Mouse (Mus musculus): ENCODE measurements around the gene Prex1.

Prex1 gene

DNA sequence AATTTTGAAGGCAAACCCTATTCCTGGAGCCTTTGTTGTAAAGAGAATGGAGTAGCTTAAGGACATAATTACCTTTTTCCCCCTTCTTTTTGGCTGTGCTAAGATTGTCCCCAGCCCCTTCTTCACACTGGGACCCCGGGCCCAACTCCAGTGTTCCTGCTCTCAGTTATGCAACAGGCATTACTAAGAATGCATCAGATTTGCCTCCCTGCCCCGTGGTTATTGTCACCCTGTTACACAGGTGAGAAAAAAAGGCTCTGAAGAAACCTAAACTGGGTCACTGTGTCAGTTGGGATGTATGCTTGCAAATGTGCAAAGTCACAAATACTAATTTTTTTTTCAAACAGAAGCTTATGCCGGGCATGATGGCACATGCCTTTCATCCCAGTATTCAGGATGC lies 6.8 kb upstream of the Prex1 start:
- no peak for DNase-seq (ENCODE audit: low spot score)

DNA sequence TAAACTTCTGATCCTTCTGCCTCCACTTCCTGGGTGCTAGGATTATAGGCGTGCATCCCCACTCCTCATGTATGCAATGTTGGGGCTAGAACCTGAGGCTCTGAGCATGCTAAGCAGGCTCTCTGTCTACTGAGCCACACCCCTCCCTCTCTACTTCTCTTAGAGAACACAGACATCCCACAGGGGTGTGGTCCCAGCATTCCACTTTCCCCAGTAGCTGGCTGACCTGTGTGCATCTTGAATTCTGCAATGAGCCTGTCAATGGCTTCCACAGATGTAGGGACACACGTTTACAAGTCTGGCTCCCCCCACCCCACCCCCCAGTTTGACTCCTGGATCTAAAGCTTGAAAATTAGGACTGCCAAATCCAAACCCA lies 6.3 kb upstream of the Prex1 start:
- DNase-seq (ENCODE audit: low spot score): no peak

DNA sequence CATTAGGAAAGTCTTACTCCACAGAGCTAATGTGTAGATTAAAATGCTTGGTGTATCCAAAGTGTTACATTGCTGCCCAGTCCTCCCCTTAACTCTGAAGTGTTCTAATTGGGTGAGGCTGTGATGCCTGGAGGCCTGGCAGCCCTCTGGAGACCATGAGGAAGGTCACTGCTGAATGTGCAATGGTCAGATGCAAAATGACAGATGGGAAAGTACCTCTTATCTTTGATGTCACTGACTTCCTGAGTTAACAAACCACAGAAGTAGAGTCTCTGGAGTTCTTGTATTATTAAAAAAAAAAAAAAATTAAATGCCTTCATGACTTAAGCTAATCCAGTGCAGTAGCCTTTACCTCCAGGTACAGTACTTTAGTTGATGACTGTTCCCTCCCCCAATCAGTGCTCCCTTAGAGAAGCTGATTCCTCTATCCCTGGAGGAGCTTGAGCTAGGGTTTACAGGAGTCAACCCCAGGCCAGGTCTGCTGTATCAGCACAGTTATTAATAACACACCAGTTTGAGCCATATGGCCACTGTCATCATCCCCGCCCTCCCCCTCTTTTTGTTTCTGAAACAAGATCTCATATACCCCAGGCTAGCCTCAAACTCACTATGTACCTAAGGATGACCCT lies 5.8 kb upstream of the Prex1 start:
- no peak for DNase-seq (ENCODE audit: low spot score)

DNA sequence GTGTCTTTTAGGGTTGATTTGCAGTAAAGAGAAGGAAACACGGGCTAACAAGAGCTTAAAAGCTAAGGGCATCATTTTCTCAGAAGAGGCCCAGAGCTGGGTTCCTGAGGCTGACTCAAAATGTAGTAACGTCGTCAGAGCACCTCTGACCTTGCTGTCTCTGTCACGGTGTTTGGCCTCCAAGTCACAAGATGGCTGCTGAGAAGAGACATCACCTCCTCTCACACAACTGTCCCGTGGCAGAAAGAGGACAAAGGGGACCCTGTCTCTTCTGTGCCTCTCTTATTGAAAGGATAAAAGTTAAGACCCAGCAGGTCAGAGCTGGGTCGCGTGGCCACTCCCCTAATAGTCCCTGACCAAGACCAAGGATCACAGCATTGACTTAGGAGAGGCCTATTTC lies 2.4 kb upstream of the Prex1 start:
- no peak for DNase-seq (ENCODE audit: low spot score)

DNA sequence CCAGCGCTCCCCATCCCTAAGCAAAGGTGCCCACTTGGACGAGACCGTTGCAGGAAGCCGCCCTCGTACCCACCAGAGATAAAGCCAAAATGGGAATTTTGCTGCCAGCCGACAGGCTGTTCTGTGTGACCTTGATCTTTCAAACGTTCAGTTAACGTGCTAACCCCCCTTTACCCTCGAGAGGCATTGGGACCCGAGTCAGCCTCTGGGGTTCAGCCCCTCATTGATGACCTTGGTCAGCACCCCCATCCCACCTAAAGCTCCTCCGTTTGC lies 731 bp upstream of the Prex1 start:
- DNase-seq (ENCODE audit: low spot score): no peak

DNA sequence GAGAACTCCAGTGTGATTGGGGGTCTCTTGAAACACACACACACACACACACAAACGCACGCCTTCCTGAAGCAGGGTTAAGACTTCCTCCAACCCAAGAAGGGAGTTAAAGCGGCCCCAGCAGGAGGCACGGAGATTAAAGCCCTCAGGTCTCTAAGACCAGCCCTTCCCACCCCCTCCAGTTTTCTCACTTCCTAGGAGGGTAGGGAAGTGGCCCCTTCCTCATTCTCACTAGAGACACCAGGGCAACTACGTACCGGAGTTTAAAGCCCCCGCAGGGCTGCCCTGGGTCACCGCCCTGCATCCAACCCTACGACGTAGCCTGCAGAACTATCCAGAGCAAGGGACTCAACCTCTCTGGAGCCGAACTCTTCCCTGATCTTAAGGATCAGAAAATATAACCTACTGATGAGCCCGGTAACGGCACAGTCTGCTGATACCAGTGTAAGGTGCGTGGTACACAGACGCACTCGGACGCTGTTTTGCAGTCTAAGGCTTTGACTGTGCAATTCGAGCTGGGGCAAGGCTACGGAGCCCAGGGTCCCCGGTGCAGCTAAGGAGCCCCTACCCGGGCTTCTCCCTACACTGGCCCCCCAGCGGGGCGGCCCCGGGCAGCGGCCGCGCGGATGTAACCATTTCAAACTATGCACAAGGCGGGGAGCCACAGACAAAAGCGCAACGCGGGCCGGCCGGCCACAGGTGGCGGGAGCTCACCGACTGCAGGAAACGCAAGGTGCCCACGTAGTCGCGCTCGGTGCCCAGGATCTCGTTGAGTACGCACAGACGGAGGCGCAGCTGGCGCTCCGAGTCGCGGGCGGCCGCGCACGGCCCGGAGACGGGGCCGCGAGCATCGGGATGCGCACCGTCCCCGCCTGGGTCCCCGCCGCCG lies 587 bp downstream of the Prex1 start:
- DNase-seq (ENCODE audit: low spot score): peak; percentile 21

DNA sequence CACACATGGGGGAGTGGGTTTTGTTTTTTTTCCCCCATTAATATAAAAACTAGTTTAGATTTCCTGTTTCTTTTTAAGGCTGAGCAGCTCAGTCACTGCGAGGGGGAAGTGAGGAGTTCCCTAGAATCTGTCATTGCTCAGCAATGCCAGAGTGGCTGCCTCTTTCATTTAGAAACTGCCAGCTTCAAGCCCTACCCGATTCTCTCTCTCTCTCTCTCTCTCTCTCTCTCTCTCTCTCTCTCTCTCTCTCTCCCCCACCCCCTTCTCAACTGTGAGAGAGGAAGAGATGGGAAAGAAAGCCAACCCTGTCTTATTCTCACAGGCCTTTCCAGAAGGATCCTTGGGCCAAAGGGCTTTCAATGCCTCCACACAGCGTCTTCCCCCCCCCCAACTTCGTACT lies 1.3 kb downstream of the Prex1 start:
- DNase-seq (ENCODE audit: low spot score): no peak

DNA sequence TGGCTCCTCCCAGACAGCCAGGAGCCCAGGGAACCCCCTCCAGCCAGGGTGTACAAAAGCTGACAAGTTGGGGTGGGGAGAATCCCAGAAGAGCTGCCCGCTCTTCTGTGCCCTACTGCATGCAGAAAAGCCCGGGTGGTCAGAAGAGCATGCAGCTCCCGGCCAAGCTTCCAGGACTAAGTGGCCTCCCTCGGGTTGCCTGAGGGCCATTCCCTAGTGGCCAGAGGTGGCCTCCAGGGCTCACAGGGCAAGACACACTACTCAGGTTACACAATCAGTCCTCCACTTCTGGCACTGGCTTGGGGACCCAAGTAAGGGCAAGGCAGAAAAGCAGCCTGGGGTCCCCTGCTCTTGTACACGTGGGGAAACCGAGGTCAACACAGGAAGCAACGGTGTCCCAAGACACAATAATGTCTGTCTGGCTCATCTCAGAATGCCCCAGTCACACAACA lies 1.9 kb downstream of the Prex1 start:
- no peak for DNase-seq (ENCODE audit: low spot score)

DNA sequence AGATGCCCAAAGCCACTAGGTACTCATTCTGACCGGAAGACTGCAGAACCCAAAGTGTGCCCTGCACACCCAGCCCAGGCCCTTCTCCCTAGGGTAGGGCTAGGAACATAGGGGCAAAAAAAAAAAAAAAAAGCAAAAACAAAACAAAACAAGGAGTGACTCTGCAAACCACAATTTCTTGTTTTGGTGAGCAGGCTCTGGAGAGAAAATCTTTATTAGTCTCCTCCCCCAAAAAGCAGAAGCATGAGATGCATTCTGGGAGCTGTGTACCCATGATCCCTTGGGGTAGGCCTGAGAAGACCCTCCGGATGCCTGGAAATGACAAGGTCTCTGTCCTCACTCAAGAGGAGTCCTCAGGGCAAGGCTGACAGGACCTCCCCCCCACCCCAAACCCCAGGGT lies 3.7 kb downstream of the Prex1 start:
- no peak for DNase-seq (ENCODE audit: low spot score)

DNA sequence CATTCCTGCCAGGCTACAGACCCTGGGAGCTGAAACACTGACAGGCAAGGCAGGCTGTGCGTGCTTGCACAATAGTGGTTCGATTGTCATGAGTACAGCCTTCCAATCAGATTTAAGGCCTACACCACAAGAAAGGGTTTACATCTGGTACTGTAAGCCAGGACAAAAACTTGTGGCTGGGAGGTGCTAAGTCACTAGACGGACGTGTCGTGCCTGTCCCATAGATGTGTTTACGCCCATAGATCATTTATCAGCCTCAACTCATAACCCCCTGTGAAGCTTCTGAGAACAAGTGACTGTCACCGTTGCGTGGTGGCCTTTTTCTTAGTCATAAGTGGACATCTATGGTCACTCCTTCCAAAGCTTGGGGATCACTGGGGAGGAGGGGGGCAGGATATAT lies 5.3 kb downstream of the Prex1 start:
- DNase-seq (ENCODE audit: low spot score): no peak

DNA sequence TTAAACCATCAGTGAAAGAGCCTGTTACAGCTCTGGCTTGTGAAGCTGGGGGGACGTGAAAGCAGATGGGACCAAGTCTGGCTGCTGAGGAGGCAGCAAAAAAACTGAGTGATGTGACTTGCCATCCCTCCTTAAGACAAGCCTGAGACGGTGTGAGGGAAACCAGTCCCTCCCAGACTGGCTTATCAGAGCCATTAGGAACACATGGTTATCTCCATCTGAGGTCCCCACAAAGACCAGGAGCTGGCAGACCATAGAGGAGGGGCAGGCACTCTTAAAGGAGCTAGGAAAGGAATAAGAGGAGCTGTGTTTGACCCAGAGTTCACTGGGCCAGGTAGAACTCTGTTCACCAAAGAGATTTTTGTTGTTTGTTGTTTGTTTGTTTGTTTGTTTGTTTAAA lies 7.1 kb downstream of the Prex1 start:
- no peak for DNase-seq (ENCODE audit: low spot score)

DNA sequence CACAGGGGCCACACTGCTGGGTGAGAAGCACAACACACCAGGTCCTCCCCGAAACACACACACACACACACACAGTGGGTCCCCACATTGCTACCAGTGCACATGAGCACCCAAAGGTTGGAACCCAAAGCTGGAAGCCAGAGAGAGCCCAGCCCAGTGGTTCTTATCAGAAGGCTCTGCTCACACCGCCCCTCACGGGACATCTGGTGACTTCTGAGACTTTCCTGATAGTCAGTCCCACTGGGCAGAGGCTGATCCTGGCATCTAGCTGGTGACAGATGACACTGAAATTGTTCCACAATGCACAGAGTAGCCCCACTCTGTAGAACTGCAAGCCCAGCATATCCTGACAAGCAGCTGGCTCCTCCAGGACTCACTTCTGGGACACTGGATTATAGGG lies 10.1 kb downstream of the Prex1 start:
- DNase-seq (ENCODE audit: low spot score): no peak

DNA sequence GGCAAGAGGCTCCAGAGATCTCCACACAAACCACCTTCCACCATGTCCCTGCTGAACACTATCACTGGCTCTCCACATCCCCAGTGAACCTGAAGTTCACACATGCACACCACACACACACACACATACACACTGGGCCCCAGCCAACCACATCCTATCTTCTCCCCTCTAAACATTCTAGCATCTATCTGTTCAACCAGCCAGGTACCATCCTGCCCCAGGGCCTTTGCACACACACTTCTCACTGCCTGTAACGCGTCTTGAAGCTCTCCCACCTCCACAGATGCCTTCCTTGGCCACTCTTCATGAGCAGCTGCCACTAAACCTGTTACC lies 11.6 kb downstream of the Prex1 start:
- no peak for DNase-seq (ENCODE audit: low spot score)

DNA sequence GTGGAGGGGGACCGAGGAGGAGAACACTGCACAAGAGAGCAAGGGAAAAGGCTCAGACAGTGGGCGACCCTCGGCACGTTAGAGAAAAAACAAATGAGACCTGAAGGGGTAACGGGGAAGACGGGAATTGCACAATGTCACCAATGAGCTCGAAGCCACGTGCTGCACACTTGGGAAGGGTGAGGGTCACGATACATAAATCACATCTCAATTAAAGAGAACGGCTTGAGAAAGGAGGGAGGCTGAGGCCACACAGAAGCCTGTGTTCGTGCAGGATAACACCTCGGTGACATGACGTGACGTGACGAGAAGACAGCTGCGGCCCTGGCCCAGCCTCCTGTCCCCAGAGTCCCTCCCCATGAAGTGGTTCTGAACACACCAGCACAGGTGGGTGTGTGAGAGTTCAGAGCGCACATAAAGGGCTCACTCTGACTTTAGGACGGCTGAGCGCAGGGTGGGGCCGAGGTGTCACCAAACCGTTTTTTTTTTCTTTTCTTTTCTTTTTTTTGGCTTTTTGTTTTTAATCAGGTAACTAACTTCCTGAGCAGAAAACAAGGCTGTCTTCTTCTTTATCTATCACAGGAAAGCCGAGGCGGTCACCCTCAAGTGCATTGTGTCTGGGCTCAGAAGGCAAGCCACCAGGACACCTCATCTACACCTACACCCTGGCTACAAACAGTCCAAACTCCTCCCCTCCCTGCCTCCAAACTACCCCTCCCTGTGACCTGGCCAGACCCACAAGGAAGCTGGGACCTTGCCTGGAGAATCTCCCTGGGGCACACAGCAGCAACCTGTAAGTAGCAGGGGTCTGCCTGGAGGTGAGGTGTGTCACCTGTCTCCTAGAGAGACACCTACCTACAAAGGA lies 12.2 kb downstream of the Prex1 start:
- DNase-seq (ENCODE audit: low spot score): no peak

DNA sequence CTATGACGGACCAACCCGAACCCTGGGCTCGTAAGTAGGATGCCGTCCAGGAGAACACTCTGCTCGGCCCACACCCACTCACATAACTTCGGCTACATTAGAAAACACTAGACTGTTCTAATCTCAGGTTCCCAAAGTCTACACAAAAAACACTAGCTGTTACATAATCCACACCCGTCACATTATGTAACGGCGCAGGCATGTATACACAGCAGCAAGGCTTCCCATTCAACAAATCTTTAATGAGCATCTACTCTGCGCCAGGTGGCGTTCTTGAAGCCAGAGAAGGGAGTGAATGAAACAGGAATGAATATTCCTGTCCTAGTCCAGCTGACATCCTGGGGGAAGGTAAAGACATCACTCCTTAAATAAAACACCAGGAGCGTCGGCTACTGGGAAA lies 12.9 kb downstream of the Prex1 start:
- no peak for DNase-seq (ENCODE audit: low spot score)

DNA sequence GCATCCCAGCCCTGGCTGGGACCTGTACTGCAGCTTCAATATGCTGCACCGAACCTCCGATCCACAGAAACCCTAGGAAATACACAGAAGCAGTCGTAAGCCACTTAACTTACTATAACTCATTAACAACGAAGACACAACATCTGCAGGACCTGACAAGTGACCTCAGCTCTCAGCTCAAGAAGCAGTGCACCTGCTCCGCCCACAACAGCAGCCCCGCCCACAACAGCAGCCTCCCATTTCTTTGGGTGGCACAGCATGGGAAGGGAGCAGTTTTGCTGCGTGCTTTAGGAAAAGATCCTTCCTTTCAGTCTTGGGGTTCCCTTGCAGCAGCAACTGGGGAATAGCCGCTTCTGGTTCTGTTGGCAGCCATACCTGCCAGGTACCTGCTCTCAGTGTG lies 13.5 kb downstream of the Prex1 start:
- DNase-seq (ENCODE audit: low spot score): no peak

DNA sequence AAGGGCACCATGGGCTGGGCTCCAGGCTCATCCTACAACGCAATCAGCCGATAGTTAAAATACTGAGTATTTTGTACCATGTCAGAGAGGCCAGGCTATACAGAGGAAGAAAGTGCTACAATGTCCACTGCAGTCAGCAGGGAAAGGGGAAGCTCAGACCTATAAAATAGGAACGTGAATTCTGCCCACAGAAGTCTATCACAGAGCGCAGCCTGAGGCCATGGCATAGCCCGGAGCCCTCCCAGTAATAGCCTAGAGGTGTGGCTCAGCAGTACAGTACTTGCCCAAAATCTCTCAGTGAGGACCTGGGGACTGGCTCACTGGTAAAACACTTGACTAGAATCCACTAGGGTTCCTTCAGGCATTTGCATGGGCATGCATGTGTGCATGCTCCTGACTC lies 14.1 kb downstream of the Prex1 start:
- DNase-seq (ENCODE audit: low spot score): no peak

DNA sequence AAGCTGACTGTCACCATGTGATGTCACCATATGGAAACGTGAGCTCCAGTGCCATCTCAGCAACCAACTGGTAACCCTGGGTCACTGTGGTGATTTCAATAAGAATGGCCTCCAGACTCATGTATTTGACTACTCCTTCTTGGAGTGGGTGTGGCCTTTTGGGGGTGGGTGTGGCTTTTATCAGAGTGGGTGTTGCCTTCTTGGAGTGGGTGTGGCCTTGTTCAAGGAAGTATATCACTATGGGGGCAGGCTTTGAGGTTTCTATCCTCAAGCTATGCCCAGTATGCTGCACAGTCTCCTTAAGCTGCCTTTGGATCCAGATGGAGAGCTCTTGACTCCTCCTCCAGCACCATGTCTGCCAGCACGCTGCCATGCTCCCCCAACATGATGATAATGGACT lies 19.0 kb downstream of the Prex1 start:
- no peak for DNase-seq (ENCODE audit: low spot score)

DNA sequence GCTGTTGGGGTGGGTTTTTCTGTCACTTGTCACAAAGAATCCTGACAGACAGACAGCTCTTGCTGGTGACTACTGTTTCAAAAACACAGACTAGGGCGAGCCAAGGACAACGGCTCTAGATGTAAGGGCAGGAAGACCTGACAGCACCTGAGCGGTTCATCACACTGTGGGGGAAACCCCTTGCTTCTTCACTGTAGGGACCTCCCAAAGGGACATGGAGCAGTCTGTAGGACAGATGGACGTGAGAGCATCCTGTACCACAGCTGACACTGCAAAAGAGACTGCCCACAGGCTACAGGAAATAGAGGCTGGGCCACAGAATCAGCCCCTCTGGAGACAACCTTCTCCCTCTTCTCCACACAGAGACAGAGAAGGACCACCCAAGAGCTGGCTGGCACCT lies 20.2 kb downstream of the Prex1 start:
- no peak for DNase-seq (ENCODE audit: low spot score)

DNA sequence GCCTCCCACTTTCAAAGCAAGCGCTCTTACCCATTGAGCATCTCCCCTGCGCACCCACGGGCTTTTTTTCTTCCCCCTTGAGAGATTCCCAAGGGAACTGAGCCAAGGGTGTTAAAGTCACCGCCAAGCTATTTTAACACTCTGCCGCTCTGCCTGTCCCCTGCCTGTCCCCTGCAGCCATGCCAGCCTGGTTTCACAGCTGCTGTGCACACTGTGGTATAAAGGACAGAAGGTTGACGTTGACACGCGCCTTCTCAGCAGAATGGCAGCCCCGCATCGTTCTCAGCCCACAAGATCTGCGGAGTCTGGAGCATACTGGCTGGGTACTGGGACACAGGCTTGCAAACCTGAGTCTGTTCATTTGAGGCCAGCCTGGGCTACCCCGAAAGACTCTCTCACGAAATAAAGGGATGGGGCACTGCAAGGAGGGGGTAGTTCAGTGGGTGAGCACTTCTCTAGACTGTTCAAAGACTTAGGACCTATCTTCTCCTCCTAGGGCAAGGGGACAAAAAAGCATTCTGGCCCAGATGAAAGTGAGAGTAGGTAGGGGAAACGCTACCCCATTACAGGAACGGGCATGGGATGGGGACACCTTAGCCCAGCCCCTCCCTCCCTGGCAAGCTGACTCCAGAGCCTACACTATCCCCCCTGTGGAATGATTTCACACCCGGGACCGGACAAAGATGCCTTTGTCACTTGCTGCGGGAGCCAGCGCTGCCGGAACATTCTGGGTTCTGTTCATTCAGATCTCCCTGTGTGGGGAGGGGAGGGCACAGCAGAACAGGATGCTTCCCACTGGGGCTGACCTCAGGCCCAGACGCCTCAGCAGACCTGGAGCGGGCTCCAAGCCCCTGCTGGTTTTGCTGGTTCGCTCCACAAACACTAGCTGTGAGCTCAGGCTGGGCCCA lies 21.8 kb downstream of the Prex1 start:
- DNase-seq (ENCODE audit: low spot score): no peak

DNA sequence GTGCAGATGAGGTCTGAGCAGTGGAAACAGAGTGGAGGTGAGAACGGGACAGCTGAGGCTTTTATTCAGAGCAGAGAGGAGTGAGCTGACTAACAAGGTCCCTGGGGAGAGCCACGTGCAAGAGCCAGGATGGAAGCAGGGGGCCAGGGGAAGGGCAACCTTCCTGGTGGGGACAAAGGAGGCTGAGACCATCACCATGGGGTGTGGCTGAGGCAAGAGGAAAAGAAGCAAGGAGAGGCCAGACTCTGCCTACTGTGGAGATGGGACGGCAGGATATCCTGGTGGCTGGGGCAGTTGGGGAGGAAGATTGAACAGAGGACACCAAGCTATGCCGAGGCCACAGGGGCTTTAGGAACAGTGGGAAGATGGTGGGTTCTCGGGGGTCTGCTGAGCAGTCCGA lies 26.7 kb downstream of the Prex1 start:
- no peak for DNase-seq (ENCODE audit: low spot score)

DNA sequence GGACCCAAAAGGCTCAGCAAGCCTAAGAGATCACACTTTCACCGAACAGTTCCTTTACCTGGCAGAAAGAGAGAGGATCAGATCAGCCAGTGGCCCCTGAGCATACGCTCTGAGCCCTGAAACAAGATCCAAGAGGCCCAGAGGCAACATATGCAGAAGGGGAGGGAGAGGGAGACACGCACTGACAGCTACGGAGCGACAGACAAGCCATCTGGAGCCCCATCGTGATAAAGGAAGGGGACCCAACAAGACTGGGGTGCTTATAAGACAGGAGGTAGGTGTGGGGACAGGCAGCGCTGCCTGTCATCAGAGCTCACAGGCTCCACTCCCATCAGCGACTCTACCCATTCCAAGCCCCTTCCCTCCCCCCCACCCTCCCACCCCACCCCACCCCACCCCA lies 27.8 kb downstream of the Prex1 start:
- DNase-seq (ENCODE audit: low spot score): no peak

All from ovary, postnatal 10 days (tissue).